Mouse (Mus musculus) ES-E14 (cell line): Measurements from ENCODE around the gene Slc25a18. TPM values are rescaled to one million over a fixed set of nuclear protein-coding genes. Genes with fewer than 3 reads are reported as not detected.

Experiments used
- DNase-seq: peaks from one replicate; pipeline ENCODE4 v3.0.0-alpha.2; 2013; ENCODE audit warnings: low read depth, low spot score
- H3K27ac ChIP-seq: 2 replicates; pipeline ENCODE4 v1.5.1; 2012; ENCODE audit warnings: low read depth, mild to moderate bottlenecking, low read length, moderate library complexity, mixed read lengths; ENCODE audit not compliant: poor library complexity, insufficient read depth, severe bottlenecking
- H3K36me3 ChIP-seq: 2 replicates; pipeline ENCODE4 v1.6.1; 2012; ENCODE audit warnings: mild to moderate bottlenecking, low read length, moderate library complexity, mixed read lengths; ENCODE audit not compliant: control insufficient read depth, poor library complexity, insufficient read depth, severe bottlenecking
- H3K4me1 ChIP-seq, 2 experiments: fragments of 150-350 bp in 1 of 2; sonication (generic) in 1 of 2; 2 replicates each; pipeline ENCODE4 v1.6.1; 2012; ENCODE audit warnings: low read length in 2 of 2, mild to moderate bottlenecking in 1 of 2, mixed read lengths in 1 of 2; ENCODE audit not compliant: control insufficient read depth in 2 of 2, insufficient read depth in 2 of 2, poor library complexity in 1 of 2
- H3K4me3 ChIP-seq, 2 experiments: fragments of 150-350 bp in 1 of 2; sonication (generic) in 1 of 2; 2 replicates each; pipeline ENCODE4 v1.5.1; 2012; ENCODE audit warnings: low read length in 2 of 2, low read depth in 1 of 2, mild to moderate bottlenecking in 1 of 2, mixed read lengths in 1 of 2; ENCODE audit not compliant: insufficient read depth in 1 of 2, poor library complexity in 1 of 2, severe bottlenecking in 1 of 2
- H3K9ac ChIP-seq: 2 replicates; pipeline ENCODE4 v1.6.1; 2012; ENCODE audit warnings: low read depth, mild to moderate bottlenecking, low read length, mixed read lengths; ENCODE audit not compliant: poor library complexity, insufficient read depth, severe bottlenecking
- H3K9me3 ChIP-seq: fragments of 150-350 bp; sonication (generic); 2 replicates; pipeline ENCODE4 v1.6.1; 2012; ENCODE audit warnings: low read depth, mild to moderate bottlenecking, low read length; ENCODE audit not compliant: control insufficient read depth, insufficient read depth
- CHD2 ChIP-seq: IDR thresholded peaks from 2 replicates; pipeline ENCODE4 v1.6.1; 2014; ENCODE audit warnings: mild to moderate bottlenecking, low read depth, low read length, inconsistent platforms
- HCFC1 ChIP-seq: IDR thresholded peaks from 2 replicates; pipeline ENCODE4 v1.6.1; 2012; ENCODE audit warnings: low read length, inconsistent platforms, borderline replicate concordance; ENCODE audit not compliant: insufficient read depth
- MAFK ChIP-seq: IDR thresholded peaks from 2 replicates; pipeline ENCODE4 v1.6.1; 2014; ENCODE audit warnings: mild to moderate bottlenecking, low read depth, low read length, inconsistent platforms; ENCODE audit not compliant: insufficient read depth
- ZC3H11A ChIP-seq: IDR thresholded peaks from 2 replicates; pipeline ENCODE4 v1.6.1; 2012; ENCODE audit warnings: low read depth, mild to moderate bottlenecking, inconsistent platforms, low read length, borderline replicate concordance
- ZNF384 ChIP-seq: IDR thresholded peaks from 2 replicates; pipeline ENCODE4 v1.6.1; 2012; ENCODE audit warnings: low read depth, low read length, inconsistent platforms
- in situ Hi-C, 2 experiments: fragments of 600-800 bp; cut with MboI; formaldehyde crosslinking; loops; one replicate each; pipeline ENCODE4 v1.15.1; 2025; ENCODE audit warnings: low sequenced_read_pairs in 2 of 2, inconsistent platforms in 1 of 2; ENCODE audit not compliant: unreplicated experiment in 2 of 2
- total RNA-seq: library from RNA; depleted of rRNA; stranded (reverse); fragments of 300-350 nt; gene quantifications from 2 replicates; pipeline ENCODE4 v1.2.3, GENCODE M21; 2012

Slc25a18 gene
- total RNA-seq, 1 experiment = 0.89 TPM

- no peaks in the 10 kb centered on the region for H3K36me3 ChIP-seq
- H3K9me3 ChIP-seq = no peaks in the 10 kb centered on the region
- no peak overlapping the region for H3K9ac ChIP-seq
- in situ Hi-C loops = no loop called here
- H3K27ac ChIP-seq = no peak overlapping the region
- H3K4me3 ChIP-seq = no peak overlapping the region
- TF ChIP-seq ZC3H11A (no peak), CHD2 (no peak), MAFK (no peak), ZNF384 (no peak), HCFC1 (no peak)
- H3K4me1 ChIP-seq = no peaks in the 10 kb centered on the region
- DNase-seq = no peak
Observed at GRCm38 (mm10) chr6:120830866-120831608, 57.7 kb downstream of the Slc25a18 start.

DNA sequence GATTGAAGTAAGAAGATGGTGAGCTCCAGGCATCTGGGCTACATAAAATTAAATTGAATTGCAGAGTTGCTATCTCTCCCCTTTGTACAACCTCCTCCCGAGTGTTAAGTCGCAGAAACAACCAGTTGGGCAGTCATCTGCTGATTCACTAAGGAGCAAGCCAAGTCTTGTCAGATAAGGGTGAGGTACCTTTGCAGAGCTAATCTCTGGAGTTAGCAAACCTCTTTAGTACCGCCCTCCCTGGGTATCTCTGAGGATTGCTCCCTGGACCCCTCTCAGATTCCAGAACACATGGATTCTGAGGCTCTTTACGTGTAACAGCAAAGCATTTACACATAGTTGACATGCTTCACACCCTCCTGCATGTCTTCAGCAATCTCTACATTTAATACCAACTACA lies 58.7 kb downstream of the Slc25a18 start:
- TF ChIP-seq CHD2 (no peak), ZNF384 (no peak), MAFK (no peak), HCFC1 (no peak), ZC3H11A (no peak)
- Histone ChIP-seq H3K4me3 (no peak overlapping the region), H3K36me3 (no peaks in the 10 kb centered on the region), H3K4me1 (no peaks in the 10 kb centered on the region), H3K27ac (no peak overlapping the region), H3K9ac (no peak overlapping the region), H3K9me3 (no peaks in the 10 kb centered on the region)
- in situ Hi-C loops = no loop called here
- DNase-seq = no peak

DNA sequence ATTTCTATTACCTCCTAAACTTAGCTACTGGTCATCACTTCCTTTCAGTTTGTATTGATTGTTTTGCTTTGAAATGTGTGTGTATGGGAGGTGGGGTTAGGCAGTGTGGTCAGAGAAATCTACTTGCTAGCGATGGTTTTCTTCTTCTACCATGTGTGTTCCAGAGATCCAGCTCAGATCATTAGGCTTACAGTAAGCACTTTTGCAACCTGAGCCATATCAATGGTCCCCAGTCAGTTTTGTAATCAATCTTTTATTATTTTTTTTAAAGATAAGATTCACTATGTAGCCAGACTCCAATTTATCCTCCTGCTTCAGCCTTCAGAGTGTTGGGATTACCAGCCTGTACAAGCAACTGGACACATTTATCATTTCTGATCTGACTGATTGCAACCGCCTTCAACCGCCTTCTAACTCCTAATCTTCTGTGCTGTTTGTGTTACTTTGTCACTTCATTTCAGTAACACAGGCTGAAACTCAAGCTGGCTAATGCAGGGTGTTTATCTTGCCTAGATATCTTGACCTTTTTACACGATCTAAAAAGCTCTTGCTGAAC lies 61.5 kb downstream of the Slc25a18 start:
- in situ Hi-C loops = no loop called here
- Histone ChIP-seq H3K9me3 (no peaks in the 10 kb centered on the region), H3K4me1 (no peaks in the 10 kb centered on the region), H3K36me3 (no peaks in the 10 kb centered on the region), H3K9ac (no peak overlapping the region), H3K4me3 (no peak overlapping the region), H3K27ac (no peak overlapping the region)
- TF ChIP-seq MAFK (no peak), ZC3H11A (no peak), CHD2 (no peak), HCFC1 (no peak), ZNF384 (no peak)
- no peak for DNase-seq

DNA sequence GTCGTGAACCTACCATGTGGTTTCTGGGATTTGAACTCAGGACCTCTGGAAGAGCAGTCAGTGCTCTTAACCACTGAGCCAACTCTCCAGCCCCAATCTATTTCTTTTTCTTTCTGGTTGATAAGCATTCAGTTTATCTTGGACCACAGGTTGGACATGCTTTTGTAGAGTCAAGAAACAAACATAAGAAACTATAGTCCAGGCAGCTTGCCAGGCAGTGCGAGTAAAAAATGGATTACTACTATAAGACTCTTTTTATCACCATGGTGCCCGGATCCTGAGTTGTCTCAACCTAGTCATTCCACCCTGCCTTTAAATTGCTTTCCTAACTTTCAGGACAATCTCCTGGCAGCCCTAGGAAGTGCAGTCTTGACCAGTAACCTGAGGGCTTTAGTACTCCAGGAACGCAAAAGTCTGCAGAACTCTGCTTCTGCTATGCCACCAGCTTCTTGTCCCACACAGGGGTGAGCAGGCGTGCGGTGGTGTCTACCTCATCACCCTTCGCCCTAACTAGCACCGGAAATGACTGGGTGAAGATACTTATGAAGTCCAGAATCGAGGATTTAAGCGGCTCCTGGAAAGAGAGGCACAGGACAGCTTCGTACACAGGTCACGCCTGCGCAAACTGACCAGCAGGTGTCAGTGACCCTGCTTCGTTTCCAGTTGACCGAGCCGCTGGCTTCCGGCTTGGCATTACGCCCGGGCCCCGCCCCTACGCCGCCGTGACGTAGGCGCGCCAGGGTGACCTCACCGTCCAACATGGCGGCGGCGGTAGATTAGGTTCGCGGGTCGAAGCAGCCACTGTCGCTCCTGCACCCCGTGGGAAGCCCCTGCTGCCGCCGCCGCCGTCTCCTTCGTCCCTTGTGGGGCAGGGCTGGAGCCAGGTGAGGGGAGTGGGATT lies 62.3 kb downstream of the Slc25a18 start, which contains the start of gene Bcl2l13:
Bcl2l13 (plus strand) TSS at position 739 of the 901 bp plus-strand sequence.
- Histone ChIP-seq H3K4me3 (peak within 1 kb of the TSS; percentile 84 to 97), H3K27ac (peak within 1 kb of the TSS; percentile 48; the same call in 1 of the 2 replicates), H3K4me1 (no peaks in the 10 kb centered on the region), H3K9ac (peak within 1 kb of the TSS; percentile 92), H3K36me3 (no peaks in the 10 kb centered on the region), H3K9me3 (no peaks in the 10 kb centered on the region)
- 0 out of 2 replicates have a peak, but pooled peaks have one; percentile 5 for TF ChIP-seq ZC3H11A
- no peak for TF ChIP-seq HCFC1
- in situ Hi-C loops = no loop called here
- DNase-seq = peak; percentile 71
